Mouse (Mus musculus): Measurements from ENCODE around the gene Arhgap23. TPM values are rescaled to one million over a fixed set of nuclear protein-coding genes. Genes with fewer than 3 reads are reported as not detected.

Gene Arhgap23
- polyA plus RNA-seq, 1 experiment from 2014 or later, result 9.5 TPM

DNA sequence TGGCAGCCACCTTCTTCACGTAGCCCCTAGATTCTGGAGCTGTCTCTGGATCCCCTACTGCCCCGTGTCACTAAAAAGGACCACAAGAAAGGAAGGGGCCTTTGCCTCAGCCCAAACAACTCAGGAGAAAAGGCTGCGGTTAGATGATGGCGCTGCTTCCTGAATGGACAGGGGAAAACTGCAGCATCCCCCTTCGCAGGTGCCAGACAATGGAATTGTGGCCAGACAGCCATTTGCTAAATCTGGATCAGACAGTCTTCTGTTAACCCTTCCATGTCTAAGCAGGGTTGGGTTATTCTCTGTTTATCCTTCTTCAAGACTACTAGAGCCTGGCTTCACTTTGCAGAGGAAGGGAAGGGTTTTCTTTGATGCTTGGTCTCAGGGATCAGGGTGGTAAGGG is 115.6 kb downstream of the Arhgap23 start:
- peaks cover 43% of the 10 kb centered on the region for H3K27me3 ChIP-seq (replicated peaks; ENCODE audit: control insufficient read depth, insufficient read depth, low read length)
- peaks cover 13% of the 10 kb centered on the region; the same call in 1 of the 2 replicates for H3K4me1 ChIP-seq (ENCODE audit: control insufficient read depth, insufficient read depth, low read length)
- H3K9ac ChIP-seq (ENCODE audit: low read depth, low read length), result no peak overlapping the region
- ATAC-seq (ENCODE audit: low read depth) (no peak), DNase-seq (ENCODE audit: low spot score) (no peak)
- no peak overlapping the region for H3K4me3 ChIP-seq (ENCODE audit: low read depth, low read length)
- no peaks in the 10 kb centered on the region for H3K36me3 ChIP-seq (ENCODE audit: control insufficient read depth, insufficient read depth, low read length)
- no peak overlapping the region for H3K27ac ChIP-seq (replicated peaks; ENCODE audit: low read depth, low read length)
- no peaks in the 10 kb centered on the region for H3K9me3 ChIP-seq (ENCODE audit: control insufficient read depth, low read length)
- H3K4me2 ChIP-seq (ENCODE audit: low read depth, low read length), result no peak overlapping the region
- 65% methylated on average over 5 of the region's 5 CpGs for WGBS

- Histone ChIP-seq H3K36me3 (ENCODE audit: control insufficient read depth, insufficient read depth, low read length) (no peaks in the 10 kb centered on the region), H3K4me2 (ENCODE audit: low read depth, low read length) (peak overlapping the region; percentile 77), H3K4me3 (ENCODE audit: low read depth, low read length) (peak overlapping the region; percentile 45), H3K9ac (ENCODE audit: low read depth, low read length) (peak overlapping the region; percentile 32), H3K4me1 (ENCODE audit: control insufficient read depth, insufficient read depth, low read length) (peaks cover 18% of the 10 kb centered on the region; the same call in 1 of the 2 replicates), H3K27ac (replicated peaks; ENCODE audit: low read depth, low read length) (no peak overlapping the region), H3K27me3 (replicated peaks; ENCODE audit: control insufficient read depth, insufficient read depth, low read length) (peaks cover 50% of the 10 kb centered on the region), H3K9me3 (ENCODE audit: control insufficient read depth, low read length) (no peaks in the 10 kb centered on the region)
- WGBS, result 8% methylated on average over 46 of the region's 46 CpGs
- peak; percentile 92 for DNase-seq (ENCODE audit: low spot score)
- ATAC-seq (ENCODE audit: low read depth), result peak; percentile 76
These were observed 116.3 kb downstream of the Arhgap23 start for GRCm38 (mm10) chr11:97531381-97532260.

- no peak overlapping the region for H3K27ac ChIP-seq (replicated peaks; ENCODE audit: low read depth, low read length)
- WGBS, result 15% methylated on average over 8 of the region's 8 CpGs
- H3K36me3 ChIP-seq (ENCODE audit: control insufficient read depth, insufficient read depth, low read length), result no peaks in the 10 kb centered on the region
- ATAC-seq (ENCODE audit: low read depth) (no peak), DNase-seq (ENCODE audit: low spot score) (no peak)
- peaks cover 21% of the 10 kb centered on the region; the same call in 1 of the 2 replicates for H3K4me1 ChIP-seq (ENCODE audit: control insufficient read depth, insufficient read depth, low read length)
- peak overlapping the region; percentile 45; the same call in 1 of the 2 replicates for H3K4me3 ChIP-seq (ENCODE audit: low read depth, low read length)
- peaks cover 57% of the 10 kb centered on the region for H3K27me3 ChIP-seq (replicated peaks; ENCODE audit: control insufficient read depth, insufficient read depth, low read length)
- no peaks in the 10 kb centered on the region for H3K9me3 ChIP-seq (ENCODE audit: control insufficient read depth, low read length)
- peak overlapping the region; percentile 77 for H3K4me2 ChIP-seq (ENCODE audit: low read depth, low read length)
- no peak overlapping the region for H3K9ac ChIP-seq (ENCODE audit: low read depth, low read length)
These were observed 117.0 kb downstream of the Arhgap23 start for GRCm38 (mm10) chr11:97532354-97532753.

DNA sequence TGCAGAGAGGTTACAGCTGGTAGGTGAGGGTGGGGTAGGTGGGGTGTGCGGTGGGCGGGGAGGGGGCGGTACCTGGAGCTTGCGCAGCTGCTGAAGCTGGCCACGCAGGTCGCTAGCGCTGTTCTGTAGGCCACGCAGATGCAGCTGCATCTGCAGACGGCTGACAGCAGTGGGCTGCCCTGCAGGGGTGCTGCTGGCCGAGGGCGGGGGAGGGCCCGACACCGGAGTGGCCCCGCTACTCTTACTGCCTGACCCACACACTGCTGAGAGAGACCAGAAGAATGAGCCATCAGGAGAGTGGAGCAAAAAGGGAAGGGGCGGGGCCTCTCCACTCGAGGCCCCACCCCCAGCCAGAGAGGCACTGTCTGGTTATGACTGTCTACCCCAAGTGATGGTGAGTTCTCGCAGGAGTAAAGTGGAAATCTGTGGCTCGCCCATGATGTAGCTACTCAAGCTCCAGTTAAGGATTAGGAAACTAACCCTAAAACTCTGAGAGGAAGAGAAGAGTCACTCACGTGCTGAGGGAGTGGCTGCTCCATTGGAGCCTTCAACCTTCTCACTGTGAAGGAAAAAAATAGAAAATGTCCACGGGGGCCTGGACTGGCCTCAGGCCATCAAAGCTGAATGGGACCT is 117.7 kb downstream of the Arhgap23 start:
- Histone ChIP-seq H3K4me2 (ENCODE audit: low read depth, low read length) (peak overlapping the region; percentile 49), H3K4me1 (ENCODE audit: control insufficient read depth, insufficient read depth, low read length) (peaks cover 22% of the 10 kb centered on the region; the same call in 1 of the 2 replicates), H3K9me3 (ENCODE audit: control insufficient read depth, low read length) (no peaks in the 10 kb centered on the region), H3K4me3 (ENCODE audit: low read depth, low read length) (peak overlapping the region; percentile 20; the same call in 1 of the 2 replicates), H3K27me3 (replicated peaks; ENCODE audit: control insufficient read depth, insufficient read depth, low read length) (peaks cover 64% of the 10 kb centered on the region), H3K36me3 (ENCODE audit: control insufficient read depth, insufficient read depth, low read length) (no peaks in the 10 kb centered on the region), H3K9ac (ENCODE audit: low read depth, low read length) (no peak overlapping the region), H3K27ac (replicated peaks; ENCODE audit: low read depth, low read length) (no peak overlapping the region)
- no peak for DNase-seq (ENCODE audit: low spot score)
- 5% methylated on average over 16 of the region's 20 CpGs for WGBS
- peak; percentile 27 for ATAC-seq (ENCODE audit: low read depth)

- H3K36me3 ChIP-seq (ENCODE audit: control insufficient read depth, insufficient read depth, low read length), result no peaks in the 10 kb centered on the region
- no peak for DNase-seq (ENCODE audit: low spot score)
These were observed 118.3 kb downstream of the Arhgap23 start for GRCm38 (mm10) chr11:97533653-97534052.

DNA sequence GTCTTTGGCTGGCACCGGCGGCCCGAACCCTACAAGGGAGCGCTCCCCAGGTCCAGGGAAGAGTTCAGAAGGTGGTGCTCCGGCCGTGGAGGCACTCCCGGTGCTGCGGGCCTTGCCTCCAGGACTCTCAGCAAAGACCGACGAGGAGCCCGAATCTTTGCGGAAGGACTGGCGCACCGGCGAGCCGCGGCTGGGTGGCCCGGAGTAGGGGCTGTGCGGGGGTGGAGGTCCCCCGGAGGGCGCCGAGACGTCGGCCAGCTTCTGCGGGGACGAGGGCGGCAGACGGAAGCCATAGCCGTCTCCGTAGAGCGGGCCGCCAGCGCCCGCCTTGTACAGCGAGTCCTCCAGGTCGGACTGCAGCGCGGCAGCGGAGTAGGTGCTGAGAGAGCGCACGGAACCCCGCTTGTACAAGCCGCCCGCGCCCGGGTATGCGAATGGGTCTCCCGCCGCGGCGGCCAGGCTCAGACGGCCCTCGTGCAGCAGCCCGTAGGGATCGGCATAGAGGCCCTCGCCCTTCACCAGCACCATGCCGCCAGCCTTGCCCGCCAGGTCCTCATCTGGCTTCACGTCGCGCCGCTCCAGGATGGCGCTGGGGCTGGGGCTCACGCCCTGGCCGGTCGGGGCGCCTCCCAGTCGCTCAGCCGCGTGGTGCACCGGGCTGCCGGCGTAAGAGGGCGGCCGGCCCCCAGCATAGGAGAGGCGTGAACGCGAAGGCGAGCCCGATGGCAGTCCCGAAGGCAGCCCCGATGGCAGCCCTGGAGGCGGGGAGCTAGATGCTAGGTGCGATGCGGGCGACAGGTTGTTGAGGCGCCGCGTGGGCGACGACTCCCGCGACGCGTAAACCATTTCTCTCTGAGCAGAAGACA is 119.3 kb downstream of the Arhgap23 start:
- ATAC-seq (ENCODE audit: low read depth), result no peak
- peaks cover 69% of the 10 kb centered on the region for H3K27me3 ChIP-seq (replicated peaks; ENCODE audit: control insufficient read depth, insufficient read depth, low read length)
- no peak overlapping the region for H3K27ac ChIP-seq (replicated peaks; ENCODE audit: low read depth, low read length)
- WGBS, result 6% methylated on average over 37 of the region's 95 CpGs
- no peaks in the 10 kb centered on the region for H3K9me3 ChIP-seq (ENCODE audit: control insufficient read depth, low read length)
- no peak for DNase-seq (ENCODE audit: low spot score)
- peak overlapping the region; percentile 20; the same call in 1 of the 2 replicates for H3K9ac ChIP-seq (ENCODE audit: low read depth, low read length)
- peaks cover 22% of the 10 kb centered on the region; the same call in 1 of the 2 replicates for H3K4me1 ChIP-seq (ENCODE audit: control insufficient read depth, insufficient read depth, low read length)
- no peaks in the 10 kb centered on the region for H3K36me3 ChIP-seq (ENCODE audit: control insufficient read depth, insufficient read depth, low read length)
- peak overlapping the region; percentile 30 for H3K4me3 ChIP-seq (ENCODE audit: low read depth, low read length)
- peak overlapping the region; percentile 46 for H3K4me2 ChIP-seq (ENCODE audit: low read depth, low read length)

More at GRCm38 (mm10) chr11:97533653-97534052, 118.3 kb downstream of the Arhgap23 start:
- Histone ChIP-seq H3K4me3 (ENCODE audit: low read depth, low read length) (no peak overlapping the region), H3K27me3 (replicated peaks; ENCODE audit: control insufficient read depth, insufficient read depth, low read length) (peaks cover 65% of the 10 kb centered on the region), H3K4me1 (ENCODE audit: control insufficient read depth, insufficient read depth, low read length) (peaks cover 22% of the 10 kb centered on the region; the same call in 1 of the 2 replicates), H3K4me2 (ENCODE audit: low read depth, low read length) (no peak overlapping the region), H3K27ac (replicated peaks; ENCODE audit: low read depth, low read length) (no peak overlapping the region), H3K9ac (ENCODE audit: low read depth, low read length) (no peak overlapping the region), H3K9me3 (ENCODE audit: control insufficient read depth, low read length) (no peaks in the 10 kb centered on the region)
- no peak for ATAC-seq (ENCODE audit: low read depth)
- 16% methylated on average over 4 of the region's 7 CpGs for WGBS

DNA sequence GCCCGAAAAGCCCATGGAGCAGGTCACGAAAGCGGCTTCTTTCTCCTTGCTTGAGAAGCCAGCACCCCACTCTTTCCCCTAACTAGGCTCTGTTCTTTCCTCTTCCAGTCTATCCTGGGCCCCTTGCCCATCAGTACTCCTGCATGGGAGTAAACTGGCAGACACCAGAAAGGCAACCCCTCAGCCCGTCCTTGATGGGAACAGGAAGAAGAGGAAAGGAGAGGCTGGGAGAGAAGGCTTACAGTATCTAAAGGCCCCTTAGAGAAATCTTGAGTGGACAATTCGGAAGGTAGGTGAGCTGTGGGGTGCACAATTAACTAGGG is 119.9 kb downstream of the Arhgap23 start:
- Histone ChIP-seq H3K4me2 (ENCODE audit: low read depth, low read length) (no peak overlapping the region), H3K27me3 (replicated peaks; ENCODE audit: control insufficient read depth, insufficient read depth, low read length) (peaks cover 69% of the 10 kb centered on the region), H3K9ac (ENCODE audit: low read depth, low read length) (no peak overlapping the region), H3K36me3 (ENCODE audit: control insufficient read depth, insufficient read depth, low read length) (no peaks in the 10 kb centered on the region), H3K4me3 (ENCODE audit: low read depth, low read length) (peak overlapping the region; percentile 30; the same call in 1 of the 2 replicates), H3K9me3 (ENCODE audit: control insufficient read depth, low read length) (no peaks in the 10 kb centered on the region), H3K4me1 (ENCODE audit: control insufficient read depth, insufficient read depth, low read length) (peaks cover 22% of the 10 kb centered on the region; the same call in 1 of the 2 replicates), H3K27ac (replicated peaks; ENCODE audit: low read depth, low read length) (no peak overlapping the region)
- ATAC-seq (ENCODE audit: low read depth) (no peak), DNase-seq (ENCODE audit: low spot score) (no peak)
- WGBS, result 29% methylated on average over 5 of the region's 5 CpGs

GRCm38 (mm10) chr11:97535660-97536059 is 120.3 kb downstream of the Arhgap23 start:
- H3K36me3 ChIP-seq (ENCODE audit: control insufficient read depth, insufficient read depth, low read length), result no peaks in the 10 kb centered on the region
- peaks cover 69% of the 10 kb centered on the region for H3K27me3 ChIP-seq (replicated peaks; ENCODE audit: control insufficient read depth, insufficient read depth, low read length)
- peaks cover 23% of the 10 kb centered on the region for H3K4me1 ChIP-seq (ENCODE audit: control insufficient read depth, insufficient read depth, low read length)
- H3K4me2 ChIP-seq (ENCODE audit: low read depth, low read length), result no peak overlapping the region
- 51% methylated on average over 5 of the region's 5 CpGs for WGBS
- no peaks in the 10 kb centered on the region for H3K9me3 ChIP-seq (ENCODE audit: control insufficient read depth, low read length)
- H3K4me3 ChIP-seq (ENCODE audit: low read depth, low read length), result no peak overlapping the region
- no peak for DNase-seq (ENCODE audit: low spot score)
- no peak for ATAC-seq (ENCODE audit: low read depth)
- H3K9ac ChIP-seq (ENCODE audit: low read depth, low read length), result no peak overlapping the region
- H3K27ac ChIP-seq (replicated peaks; ENCODE audit: low read depth, low read length), result no peak overlapping the region
